Mouse (Mus musculus) neural tube, embryonic 11.5 days (tissue): ENCODE data around the gene Rftn1. TPM values are rescaled to one million over a fixed set of nuclear protein-coding genes. Genes with fewer than 3 reads are reported as not detected.

Experiments used
- ATAC-seq: fragments of 200-750 bp; cut with Nextera tagmentation; 2 replicates; pipeline ENCODE4 v1.8.0; 2017; ENCODE audit warnings: moderate number of reproducible peaks, mild to moderate bottlenecking, moderate TSS enrichment, moderate library complexity; ENCODE audit not compliant: insufficient read depth, low FRiP score, low TSS enrichment
- DNase-seq: peaks from one replicate; pipeline ENCODE4 v3.0.0-alpha.2; 2015; ENCODE audit warnings: low spot score
- H3K27ac ChIP-seq: fragments of 300-500 bp; sonication (generic); 2 replicates; pipeline ENCODE4 v1.5.1; 2014; ENCODE audit warnings: low read depth, mild to moderate bottlenecking, low read length
- H3K27me3 ChIP-seq: fragments of 300-500 bp; sonication (generic); 2 replicates; pipeline ENCODE4 v1.6.1; 2014; ENCODE audit warnings: mild to moderate bottlenecking, low read length, mixed read lengths; ENCODE audit not compliant: control insufficient read depth, insufficient read depth
- H3K36me3 ChIP-seq: fragments of 300-500 bp; sonication (generic); 2 replicates; pipeline ENCODE4 v1.6.1; 2014; ENCODE audit warnings: mild to moderate bottlenecking, low read length, moderate library complexity, mixed read lengths; ENCODE audit not compliant: control insufficient read depth, insufficient read depth
- H3K4me1 ChIP-seq: fragments of 300-500 bp; sonication (generic); 2 replicates; pipeline ENCODE4 v1.6.1; 2014; ENCODE audit warnings: low read length, mixed read lengths; ENCODE audit not compliant: control insufficient read depth, insufficient read depth
- H3K4me2 ChIP-seq: fragments of 300-500 bp; sonication (generic); 2 replicates; pipeline ENCODE4 v1.6.1; 2014; ENCODE audit warnings: low read depth, mild to moderate bottlenecking, moderate library complexity
- H3K4me3 ChIP-seq: fragments of 300-500 bp; sonication (generic); 2 replicates; pipeline ENCODE4 v1.5.1; 2014; ENCODE audit warnings: low read depth, low read length
- H3K9ac ChIP-seq: fragments of 300-500 bp; sonication (generic); 2 replicates; pipeline ENCODE4 v1.6.1; 2014; ENCODE audit warnings: mild to moderate bottlenecking, low read length
- H3K9me3 ChIP-seq: fragments of 300-500 bp; sonication (generic); 2 replicates; pipeline ENCODE4 v1.6.1; 2016; ENCODE audit warnings: low read length; ENCODE audit not compliant: control insufficient read depth
- WGBS: fragments of 180-500 bp; shearing (Covaris S2); extraction: QIAGEN DNeasy Blood & Tissue Kit; methylation state at CpG from one replicate; pipeline ENCODE4 v1.1.7; 2014; 5-methylcytosine and 5-hydroxymethylcytosine counted together
- polyA plus RNA-seq: library from polyadenylated mRNA; unstranded; fragments of >200 nt; fragmentation: Nextera tagmentation; extraction: Ambion mirVana; gene quantifications from 2 replicates; pipeline ENCODE4 v1.2.1, GENCODE M21; 2014

Rftn1 gene
- polyA plus RNA-seq, 1 experiment from 2014 or later, result 6.9 TPM

DNA sequence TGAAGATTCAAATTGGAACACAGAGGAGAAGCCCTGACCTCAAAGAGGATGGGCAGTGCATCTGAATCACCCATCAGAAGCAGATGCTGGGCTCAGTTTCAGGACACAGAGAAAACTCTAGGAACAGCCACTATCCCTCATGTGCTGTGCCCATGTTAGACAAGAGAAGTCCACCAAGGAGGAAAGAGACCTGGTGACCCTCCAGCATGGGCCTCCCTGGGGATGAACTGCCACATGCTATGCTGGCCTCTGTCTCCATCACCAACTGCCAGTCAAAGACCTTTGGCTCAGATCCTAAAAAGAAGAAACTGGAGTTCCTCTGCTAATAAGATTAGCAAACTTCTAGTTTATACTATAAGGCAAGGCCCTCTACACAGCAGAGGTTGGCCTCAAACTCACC, 188.7 kb downstream of the Rftn1 start:
- Histone ChIP-seq H3K4me3 (no peak overlapping the region), H3K36me3 (no peaks in the 10 kb centered on the region; the same call in 1 of the 2 replicates), H3K4me1 (peaks cover 11% of the 10 kb centered on the region), H3K27me3 (no peaks in the 10 kb centered on the region), H3K9me3 (no peaks in the 10 kb centered on the region), H3K9ac (no peak overlapping the region), H3K27ac (no peak overlapping the region), H3K4me2 (no peak overlapping the region)
- ATAC-seq (no peak), DNase-seq (no peak)

DNA sequence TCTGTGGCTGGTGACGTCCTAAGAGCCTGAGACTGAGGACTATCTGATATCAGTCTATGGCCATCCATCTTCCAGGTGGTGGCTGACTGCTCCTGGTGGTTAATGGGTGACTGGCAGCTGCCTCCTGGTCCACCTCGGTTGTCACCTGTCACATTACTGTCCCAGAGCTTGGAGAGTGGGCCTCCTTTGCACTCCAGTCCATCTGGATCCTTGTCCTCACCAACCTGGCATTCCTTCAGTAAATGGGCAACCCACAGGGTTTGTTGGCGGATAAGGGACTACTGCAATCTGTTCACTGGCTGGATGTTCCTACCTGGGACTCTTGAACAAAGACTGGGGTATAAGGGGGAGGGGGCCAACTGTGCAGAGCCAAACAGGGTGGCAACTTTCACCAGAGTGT, 189.9 kb downstream of the Rftn1 start:
- WGBS, result 85% methylated on average over 3 of the region's 3 CpGs
- DNase-seq (no peak), ATAC-seq (no peak)
- Histone ChIP-seq H3K27me3 (no peaks in the 10 kb centered on the region), H3K9ac (no peak overlapping the region), H3K4me2 (no peak overlapping the region), H3K27ac (no peak overlapping the region), H3K4me1 (peaks cover 6% of the 10 kb centered on the region), H3K9me3 (no peaks in the 10 kb centered on the region), H3K36me3 (no peaks in the 10 kb centered on the region; the same call in 1 of the 2 replicates), H3K4me3 (no peak overlapping the region)

DNA sequence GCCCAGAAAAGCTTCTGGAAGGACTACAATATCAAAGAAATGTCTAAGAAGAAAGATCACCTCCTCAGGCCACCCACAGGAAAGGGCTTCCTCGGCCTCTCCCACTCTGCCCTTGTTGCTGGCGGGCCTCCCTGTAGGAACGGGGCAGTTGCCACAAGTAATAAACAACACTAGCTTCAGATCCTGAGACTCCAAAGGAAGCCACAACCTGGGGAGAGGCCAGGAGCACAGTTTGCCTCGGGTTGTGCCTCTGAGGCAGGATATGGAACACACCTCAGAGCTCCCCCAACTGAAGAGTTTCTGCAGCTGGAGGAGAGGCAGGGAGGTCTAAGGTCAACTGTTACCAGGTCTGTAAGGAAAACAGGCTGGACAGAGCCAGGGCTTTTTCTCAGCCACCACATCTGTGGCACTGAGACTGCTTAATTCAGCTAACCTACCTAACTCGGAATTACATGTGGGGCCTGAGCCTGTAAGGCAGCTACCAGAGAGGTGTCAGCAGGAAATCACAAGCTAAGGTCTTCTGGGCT, 193.8 kb downstream of the Rftn1 start:
- Histone ChIP-seq H3K36me3 (no peaks in the 10 kb centered on the region; the same call in 1 of the 2 replicates), H3K9me3 (no peaks in the 10 kb centered on the region)
- no peak for DNase-seq

DNA sequence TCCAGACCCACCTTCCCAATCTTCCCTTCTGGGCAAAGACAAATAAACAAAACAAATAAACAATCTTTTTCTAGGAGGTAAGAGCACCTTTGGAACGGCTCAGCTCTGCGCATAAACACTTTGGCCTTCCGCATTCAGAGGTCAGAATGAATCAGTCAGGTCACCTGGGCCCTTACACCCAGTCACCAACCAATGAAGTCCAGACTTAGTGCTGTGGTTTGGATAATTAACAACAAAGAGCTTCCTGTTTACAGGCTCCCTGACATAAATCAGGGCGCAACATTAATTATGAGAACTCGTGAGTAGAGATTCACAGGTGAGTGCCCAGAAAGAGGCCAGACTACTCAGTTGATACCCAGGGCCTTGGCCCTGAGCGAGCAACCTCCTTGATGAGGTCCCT, 194.4 kb downstream of the Rftn1 start:
- no peak for ATAC-seq
- Histone ChIP-seq H3K4me3 (no peak overlapping the region), H3K4me2 (no peak overlapping the region), H3K27ac (no peak overlapping the region), H3K36me3 (no peaks in the 10 kb centered on the region; the same call in 1 of the 2 replicates), H3K4me1 (0 out of 2 replicates have a peak, but pooled peaks cover 2% of the 10 kb centered on the region), H3K9ac (no peak overlapping the region), H3K27me3 (no peaks in the 10 kb centered on the region), H3K9me3 (no peaks in the 10 kb centered on the region)
- no peak for DNase-seq
- WGBS, result 88% methylated on average over 6 of the region's 6 CpGs

More for the DNA sequence above, 193.8 kb downstream of the Rftn1 start:
- 0 out of 2 replicates have a peak, but pooled peaks cover 2% of the 10 kb centered on the region for H3K4me1 ChIP-seq
- H3K4me3 ChIP-seq, result no peak overlapping the region
- no peak overlapping the region for H3K4me2 ChIP-seq
- no peak overlapping the region for H3K9ac ChIP-seq
- ATAC-seq, result no peak
- 60% methylated on average over 5 of the region's 5 CpGs for WGBS
- H3K27ac ChIP-seq, result no peak overlapping the region
- H3K27me3 ChIP-seq, result no peaks in the 10 kb centered on the region

DNA sequence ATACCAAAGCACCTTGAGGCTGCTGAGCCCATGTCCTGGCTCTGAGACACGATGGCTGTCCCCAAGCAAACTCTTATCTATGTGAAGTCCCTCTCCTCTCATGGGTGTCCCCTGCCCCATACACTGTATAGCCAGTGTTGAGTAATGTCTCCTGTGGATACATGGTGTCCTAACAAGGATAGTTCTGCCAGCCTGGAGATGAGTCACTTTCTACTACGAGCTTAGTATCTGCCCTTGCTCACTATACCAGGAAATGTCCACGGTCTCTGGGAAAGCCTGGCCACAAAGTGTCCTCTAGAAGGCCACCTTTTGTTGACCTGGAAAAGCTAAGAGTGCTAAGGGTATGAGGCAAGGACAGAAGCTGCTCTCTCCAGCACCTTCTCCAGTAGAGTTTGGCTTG, 195.2 kb downstream of the Rftn1 start:
- DNase-seq (no peak), ATAC-seq (no peak)
- 95% methylated on average over 3 of the region's 3 CpGs for WGBS
- no peak overlapping the region for H3K4me2 ChIP-seq
- H3K9me3 ChIP-seq, result no peaks in the 10 kb centered on the region
- no peaks in the 10 kb centered on the region for H3K27me3 ChIP-seq
- H3K27ac ChIP-seq, result no peak overlapping the region
- 0 out of 2 replicates have a peak, but pooled peaks cover 2% of the 10 kb centered on the region for H3K4me1 ChIP-seq
- no peaks in the 10 kb centered on the region; the same call in 1 of the 2 replicates for H3K36me3 ChIP-seq
- no peak overlapping the region for H3K4me3 ChIP-seq
- H3K9ac ChIP-seq, result no peak overlapping the region

DNA sequence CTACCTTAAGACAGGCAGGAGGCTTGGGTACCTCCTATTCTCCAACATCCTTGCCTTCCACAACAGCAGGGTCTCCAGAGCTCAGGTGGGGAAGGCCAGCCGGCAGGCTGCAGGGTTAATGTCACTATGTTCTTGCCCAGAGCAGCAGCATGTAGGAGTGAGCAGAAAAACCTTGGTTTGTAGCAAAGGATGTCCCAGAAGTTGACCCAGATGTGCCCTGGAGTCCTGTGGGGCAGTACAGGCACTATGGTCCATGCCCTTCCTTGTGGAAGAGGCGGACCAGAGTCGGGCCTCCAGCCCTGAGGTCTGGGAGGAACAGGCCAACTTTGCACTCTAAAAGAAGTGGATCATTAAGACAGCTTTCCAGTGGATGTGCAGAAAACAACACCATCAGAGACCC, 196.8 kb downstream of the Rftn1 start:
- WGBS, result 73% methylated on average over 3 of the region's 3 CpGs
- no peak for ATAC-seq
- Histone ChIP-seq H3K4me2 (no peak overlapping the region), H3K27me3 (no peaks in the 10 kb centered on the region), H3K9me3 (no peaks in the 10 kb centered on the region), H3K4me3 (no peak overlapping the region), H3K4me1 (0 out of 2 replicates have a peak, but pooled peaks cover 2% of the 10 kb centered on the region), H3K9ac (no peak overlapping the region), H3K36me3 (no peaks in the 10 kb centered on the region), H3K27ac (no peak overlapping the region)
- no peak for DNase-seq

DNA sequence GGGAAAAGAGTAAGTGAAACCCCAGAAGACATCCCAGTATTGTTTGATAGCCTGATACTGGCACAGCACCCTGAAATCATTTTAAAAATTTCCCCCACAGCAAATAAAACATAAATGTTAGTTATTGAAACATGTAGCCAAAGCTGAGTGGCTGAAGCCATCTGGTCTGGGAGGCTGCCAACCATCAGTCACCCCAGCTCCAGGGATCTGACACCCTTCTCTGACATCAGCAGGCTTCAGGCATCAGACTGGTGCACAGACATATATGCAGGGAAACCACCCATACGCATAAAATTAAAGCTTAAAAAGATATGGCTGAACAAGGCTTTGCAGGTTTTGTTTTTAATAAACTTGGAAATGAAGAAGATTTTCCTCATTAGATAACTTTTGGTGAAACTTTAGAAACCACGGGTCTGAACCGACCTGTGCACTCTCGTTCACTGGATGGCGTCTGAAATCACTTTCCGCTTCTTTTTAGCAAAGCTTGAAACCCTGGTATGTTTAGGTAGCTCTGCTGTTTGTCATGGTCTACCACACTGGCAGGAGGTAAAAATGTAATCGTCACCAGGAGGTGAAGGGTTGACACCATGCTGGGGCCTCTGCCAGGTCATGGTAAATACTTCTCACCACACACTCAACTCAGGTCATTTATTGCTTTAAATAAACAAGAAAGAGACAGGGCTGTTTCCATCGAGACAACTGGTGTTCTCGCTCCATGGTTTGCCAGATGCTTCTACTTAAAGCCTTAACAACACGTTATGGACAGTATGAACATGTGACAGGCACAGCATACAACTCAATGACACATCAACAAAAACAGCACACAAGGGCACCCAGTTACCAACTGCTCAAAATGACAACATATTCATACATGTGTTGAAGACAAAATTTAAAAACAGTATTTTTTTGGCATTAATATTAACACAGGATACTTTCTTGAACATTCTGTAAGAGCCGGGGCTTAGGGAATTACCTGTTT, 197.6 kb downstream of the Rftn1 start:
- Histone ChIP-seq H3K27me3 (no peaks in the 10 kb centered on the region), H3K4me2 (no peak overlapping the region), H3K4me1 (0 out of 2 replicates have a peak, but pooled peaks cover 2% of the 10 kb centered on the region), H3K36me3 (no peaks in the 10 kb centered on the region), H3K27ac (no peak overlapping the region), H3K4me3 (no peak overlapping the region), H3K9ac (no peak overlapping the region), H3K9me3 (no peaks in the 10 kb centered on the region)
- DNase-seq (no peak), ATAC-seq (no peak)
- WGBS, result 70% methylated on average over 11 of the region's 11 CpGs

DNA sequence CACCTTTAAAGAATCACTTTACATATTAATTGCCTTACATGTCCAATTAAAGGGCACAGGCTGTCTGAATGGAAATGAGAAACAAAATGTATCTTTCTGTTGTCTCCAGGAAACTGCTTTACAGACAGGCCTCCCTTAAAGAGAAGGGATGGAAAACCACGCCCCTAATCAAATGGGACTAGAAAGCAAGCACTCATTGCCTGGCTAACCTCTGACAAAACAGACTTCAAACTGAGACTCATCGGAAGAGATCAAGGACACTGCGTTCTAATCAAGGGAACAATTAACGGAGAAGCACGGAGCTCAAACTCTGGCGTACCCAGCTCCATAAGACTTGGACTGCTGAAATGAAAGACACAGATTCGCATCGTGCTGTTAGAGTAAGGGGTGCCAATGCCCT, 200.9 kb downstream of the Rftn1 start:
- ATAC-seq (no peak), DNase-seq (no peak)
- Histone ChIP-seq H3K36me3 (no peaks in the 10 kb centered on the region), H3K9ac (no peak overlapping the region), H3K27ac (no peak overlapping the region), H3K27me3 (no peaks in the 10 kb centered on the region), H3K4me2 (no peak overlapping the region), H3K4me1 (0 out of 2 replicates have a peak, but pooled peaks cover 2% of the 10 kb centered on the region), H3K4me3 (no peak overlapping the region), H3K9me3 (no peaks in the 10 kb centered on the region)
- 73% methylated on average over 8 of the region's 8 CpGs for WGBS
